Comparison of ENCODE assay signal across 9 mouse cellular contexts in the genomic region with DNA sequence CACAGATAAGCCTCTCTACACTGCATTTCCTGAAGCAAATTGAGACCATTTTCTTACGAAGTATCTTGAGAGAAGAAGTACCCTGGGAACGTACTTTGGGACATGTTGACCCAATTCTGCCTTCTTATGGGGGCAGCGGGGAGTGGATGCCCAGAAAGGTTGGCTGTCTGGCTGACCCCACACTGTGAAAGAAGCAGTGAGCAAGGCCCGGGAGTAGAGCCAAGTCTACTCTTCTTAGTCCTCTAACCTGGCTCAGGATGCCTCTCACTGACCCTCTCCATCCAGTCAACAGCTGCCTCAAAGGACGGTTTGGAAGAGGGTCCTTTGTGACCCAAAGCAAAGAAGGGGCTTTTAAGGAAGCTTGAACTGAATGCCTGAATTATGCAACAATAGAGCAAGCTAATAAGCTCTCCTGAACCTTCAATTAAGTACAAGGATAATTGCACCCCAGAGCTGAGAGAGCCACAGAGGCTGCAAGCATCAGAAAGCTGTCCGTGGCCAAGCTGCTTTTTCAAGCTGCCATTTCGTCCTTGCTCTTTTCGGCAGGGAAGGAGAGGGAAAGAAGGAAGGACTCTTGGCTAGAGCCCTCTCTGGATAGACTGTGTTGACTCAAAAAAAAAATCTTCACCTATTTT.
DNase-seq lines count a peak whose midpoint lies in the region; ATAC-seq and TF ChIP-seq lines count a peak whose summit lies in the region.
"Had no signal": no experiment of that assay in that cellular context is flagged by ENCODE, and none has a peak within 500 bp of the region (broad histone marks: within the 10 kb centered on the region; RNA-seq: fewer than 3 reads in every experiment).

No protein-coding gene starts in this region.

- DNase-seq in layer of hippocampus, adult 2 months (ENCODE audit: low spot score in 2 of 2) = peak in 1 of 2 experiments; percentile 44
- DNase-seq in layer of hippocampus, adult 9-10 months (ENCODE audit: low spot score) = no peak
- peak; percentile 44 to 66 for DNase-seq in cerebellum, postnatal 25 days
- peak; percentile 10 for DNase-seq in left cerebral cortex, adult 11 months (ENCODE audit: low spot score)
- peak; percentile 14 for DNase-seq in right cerebral cortex, postnatal 14 days
- DNase-seq in embryo, embryonic 9.5 days (ENCODE audit: extremely low spot score) = no peak
- DNase-seq: kidney, adult 18-20 months had no signal

- H3K4me3 ChIP-seq in layer of hippocampus, adult 2 months = no peak overlapping the region
- H3K4me3 ChIP-seq: liver, embryonic 15.5 days had no signal

- H3K27ac ChIP-seq in layer of hippocampus, adult 2 months = peak overlapping the region; percentile 46; the same call in 1 of the 2 replicates
- H3K27ac ChIP-seq: liver, embryonic 15.5 days had no signal

- no peak for TF ChIP-seq CTCF in layer of hippocampus, adult 2 months (conservative IDR thresholded peaks at IDR 0.05)

- no peak for ATAC-seq in inflammation-experienced regulatory T-cells, adult 6 months

Comparison
In these comparisons a context has a peak if more than half of its experiments do, and no peak if none do; other contexts are left out.
1. DNase-seq: peak in cerebellum, postnatal 25 days (2 of 2), left cerebral cortex, adult 11 months (single experiment) and right cerebral cortex, postnatal 14 days (single experiment); none in layer of hippocampus, adult 9-10 months (single experiment) and embryo, embryonic 9.5 days (single experiment).